Mouse (Mus musculus) hindbrain, embryonic 12.5 days (tissue): ENCODE measurements around the gene BC048403. TPM values are rescaled to one million over a fixed set of nuclear protein-coding genes. Genes with fewer than 3 reads are reported as not detected.
"Not testable (repeated sequence)": the region's sequence is repeated elsewhere in the genome, so short reads cannot be mapped to it uniquely, and the experiment has no call there.

Experiments
- ATAC-seq: fragments of 200-750 bp; cut with Nextera tagmentation; 2 replicates; pipeline ENCODE4 v1.8.0; 2017; ENCODE audit warnings: moderate TSS enrichment; ENCODE audit not compliant: low FRiP score
- H3K27ac ChIP-seq: fragments of 300-500 bp; sonication (generic); 2 replicates; pipeline ENCODE4 v1.5.1; 2016; ENCODE audit warnings: mild to moderate bottlenecking
- H3K27me3 ChIP-seq: fragments of 300-500 bp; sonication (generic); 2 replicates; pipeline ENCODE4 v1.6.1; 2016; ENCODE audit warnings: mild to moderate bottlenecking
- H3K36me3 ChIP-seq: fragments of 300-500 bp; sonication (generic); 2 replicates; pipeline ENCODE4 v1.6.1; 2016; ENCODE audit warnings: mild to moderate bottlenecking
- H3K4me1 ChIP-seq: fragments of 300-500 bp; sonication (generic); 2 replicates; pipeline ENCODE4 v1.6.1; 2016
- H3K4me2 ChIP-seq: fragments of 300-500 bp; sonication (generic); replicated peaks from 2 replicates; pipeline ENCODE4 v1.6.1; 2016; ENCODE audit warnings: mild to moderate bottlenecking
- H3K4me3 ChIP-seq: fragments of 300-500 bp; sonication (generic); 2 replicates; pipeline ENCODE4 v1.5.1; 2016; ENCODE audit warnings: mild to moderate bottlenecking
- H3K9ac ChIP-seq: fragments of 300-500 bp; sonication (generic); 2 replicates; pipeline ENCODE4 v1.6.1; 2016; ENCODE audit warnings: mild to moderate bottlenecking, moderate library complexity
- H3K9me3 ChIP-seq: fragments of 300-500 bp; sonication (generic); replicated peaks from 2 replicates; pipeline ENCODE4 v1.6.1; 2016; ENCODE audit warnings: mild to moderate bottlenecking
- WGBS: fragments of 180-500 bp; shearing (Covaris S2); methylation state at CpG from one replicate; pipeline ENCODE4 v1.1.7; 2016; 5-methylcytosine and 5-hydroxymethylcytosine counted together
- polyA plus RNA-seq: library from polyadenylated mRNA; unstranded; fragments of >200 nt; fragmentation: Nextera tagmentation; extraction: Ambion mirVana; gene quantifications from 2 replicates; pipeline ENCODE4 v1.2.1, GENCODE M21; 2016

Gene BC048403
- polyA plus RNA-seq, 1 experiment from 2014 or later: 2.4 TPM

DNA sequence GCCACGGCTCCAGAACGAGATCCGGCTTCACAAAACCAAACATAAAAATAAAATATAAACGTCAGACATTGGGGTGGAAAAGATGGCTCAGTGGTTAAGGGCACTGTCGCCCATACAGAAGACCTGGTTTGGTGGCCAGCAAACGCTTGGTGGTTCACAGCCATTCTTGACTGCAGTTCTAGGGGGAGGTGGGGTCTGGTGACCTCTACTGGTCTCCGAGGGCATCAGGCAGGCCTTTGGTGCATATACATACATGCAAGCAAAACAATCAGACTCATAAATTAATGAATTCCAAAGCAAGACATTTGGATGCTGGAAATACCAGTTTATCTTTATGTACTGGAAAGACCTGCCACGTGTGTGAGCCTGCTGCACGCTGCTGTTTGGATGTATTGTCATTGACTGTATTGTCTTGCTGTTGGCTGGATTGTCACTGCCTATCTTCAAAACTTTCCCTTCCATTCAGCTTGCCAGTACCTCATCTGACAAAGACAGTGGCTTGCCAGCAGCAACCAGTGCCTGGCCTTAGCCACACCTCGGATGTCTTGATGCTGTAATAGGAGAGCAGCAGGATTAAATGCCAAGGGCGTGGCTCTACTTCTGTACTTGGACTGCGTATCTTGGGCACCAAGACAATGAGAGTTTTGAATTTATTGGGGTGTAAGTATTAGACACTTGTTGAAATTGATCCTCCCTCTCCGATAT, 24.9 kb downstream of the BC048403 start:
- Histone ChIP-seq H3K4me2 (no peak overlapping the region), H3K4me1 (peaks cover 10% of the 10 kb centered on the region; the same call in 1 of the 2 replicates), H3K9me3 (no peaks in the 10 kb centered on the region), H3K27me3 (no peaks in the 10 kb centered on the region), H3K36me3 (no peaks in the 10 kb centered on the region), H3K4me3 (no peak overlapping the region), H3K9ac (no peak overlapping the region), H3K27ac (no peak overlapping the region)
- peak; percentile 66; the same call in 1 of the 2 replicates for ATAC-seq
- WGBS: 84% methylated on average over 13 of the region's 13 CpGs

DNA sequence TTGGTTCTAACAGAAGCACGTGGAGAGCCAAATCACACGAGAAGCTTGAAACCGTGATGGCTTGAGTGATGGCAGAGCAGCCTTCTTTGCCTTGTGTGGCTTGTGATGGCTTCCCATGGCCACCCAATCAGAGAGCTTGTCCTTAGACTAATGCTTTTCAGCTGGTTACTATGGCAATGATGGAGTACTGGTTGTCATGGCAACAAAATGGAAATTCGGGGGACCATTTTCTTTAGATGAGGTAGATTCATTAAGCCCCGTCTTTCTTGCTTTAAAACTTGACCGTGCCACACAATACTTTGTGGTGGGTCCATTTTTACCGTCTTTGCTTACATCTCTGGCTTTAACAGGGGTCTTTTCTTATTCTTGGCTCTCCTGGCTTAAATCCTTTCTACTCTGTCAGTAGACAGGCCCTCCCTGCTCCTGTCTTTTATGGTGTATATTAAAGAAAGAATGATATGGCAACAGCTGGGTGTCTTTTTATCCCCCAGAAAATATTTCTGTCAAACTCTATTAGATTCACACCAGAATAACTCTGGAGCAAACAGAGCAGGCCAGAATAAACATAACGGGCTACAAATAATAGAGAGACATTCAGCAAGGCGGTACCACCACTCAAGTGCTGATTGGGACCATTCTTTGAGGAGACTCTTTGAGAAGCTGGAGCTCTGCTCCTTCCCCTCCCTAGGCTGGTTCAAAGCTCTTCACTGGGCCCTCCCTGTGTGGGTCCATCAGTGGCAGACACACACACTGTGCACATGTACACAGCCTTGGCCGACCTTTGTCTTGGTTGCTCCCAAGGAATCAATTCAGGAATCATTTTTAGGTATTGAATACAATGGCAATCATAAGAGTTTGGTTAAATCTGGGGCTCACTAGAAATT, 25.7 kb downstream of the BC048403 start:
- H3K27me3 ChIP-seq: no peaks in the 10 kb centered on the region
- 50% methylated on average over 10 of the region's 10 CpGs for WGBS
- H3K4me3 ChIP-seq: no peak overlapping the region
- H3K9me3 ChIP-seq: no peaks in the 10 kb centered on the region
- peak; percentile 89 for ATAC-seq
- peaks cover 10% of the 10 kb centered on the region; the same call in 1 of the 2 replicates for H3K4me1 ChIP-seq
- no peak overlapping the region for H3K9ac ChIP-seq
- H3K36me3 ChIP-seq: no peaks in the 10 kb centered on the region
- H3K27ac ChIP-seq: peak overlapping the region; percentile 12; the same call in 1 of the 2 replicates
- H3K4me2 ChIP-seq: no peak overlapping the region

DNA sequence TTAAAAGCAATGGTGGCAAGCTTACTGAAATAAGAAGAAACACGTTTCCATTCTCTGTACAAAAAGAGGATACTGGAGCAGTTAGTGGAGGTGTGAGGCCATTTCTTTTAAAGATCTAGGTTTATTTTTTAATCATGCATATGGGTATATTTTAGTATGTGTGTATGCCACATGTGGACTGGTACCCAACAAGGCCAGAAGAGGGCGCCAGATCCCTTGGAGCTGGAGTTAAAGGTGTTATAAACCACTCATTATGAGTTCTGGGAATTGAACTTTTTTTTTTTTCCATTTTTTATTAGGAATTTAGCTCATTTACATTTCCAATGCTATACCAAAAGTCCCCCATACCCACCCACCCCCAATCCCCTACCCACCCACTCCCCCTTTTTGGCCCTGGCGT, 27.6 kb downstream of the BC048403 start:
- not testable (repeated sequence) for H3K4me2 ChIP-seq, H3K36me3 ChIP-seq, H3K4me3 ChIP-seq, H3K9me3 ChIP-seq, H3K9ac ChIP-seq, H3K27me3 ChIP-seq, ATAC-seq, H3K27ac ChIP-seq
- WGBS: 74% methylated on average over 3 of the region's 3 CpGs
- peaks cover 10% of the 10 kb centered on the region; the same call in 1 of the 2 replicates for H3K4me1 ChIP-seq

DNA sequence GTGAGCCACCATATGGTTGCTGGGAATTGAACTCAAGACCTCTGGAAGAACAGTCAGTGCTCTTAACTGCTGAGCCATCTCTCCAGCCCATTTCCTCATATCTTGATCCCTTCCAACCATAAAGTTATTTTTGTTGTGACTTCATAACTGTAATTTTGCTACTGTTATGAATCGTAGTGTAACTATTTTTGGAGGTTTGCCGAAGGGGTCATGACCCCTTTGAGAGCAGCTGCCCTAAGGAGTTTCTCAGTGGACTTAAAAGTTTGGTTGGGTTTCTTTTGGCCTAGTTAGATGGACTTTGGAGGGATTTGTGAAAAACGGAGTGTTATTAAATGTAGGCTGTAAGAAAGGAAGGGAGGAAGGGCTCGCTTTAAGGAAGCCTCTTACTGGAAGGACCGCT, 30.0 kb downstream of the BC048403 start:
- Histone ChIP-seq H3K9me3 (no peaks in the 10 kb centered on the region), H3K4me1 (peaks cover 10% of the 10 kb centered on the region; the same call in 1 of the 2 replicates), H3K4me3 (no peak overlapping the region), H3K36me3 (no peaks in the 10 kb centered on the region), H3K4me2 (no peak overlapping the region), H3K27ac (no peak overlapping the region), H3K9ac (no peak overlapping the region), H3K27me3 (no peaks in the 10 kb centered on the region)
- no peak for ATAC-seq
- 95% methylated on average over 5 of the region's 5 CpGs for WGBS

DNA sequence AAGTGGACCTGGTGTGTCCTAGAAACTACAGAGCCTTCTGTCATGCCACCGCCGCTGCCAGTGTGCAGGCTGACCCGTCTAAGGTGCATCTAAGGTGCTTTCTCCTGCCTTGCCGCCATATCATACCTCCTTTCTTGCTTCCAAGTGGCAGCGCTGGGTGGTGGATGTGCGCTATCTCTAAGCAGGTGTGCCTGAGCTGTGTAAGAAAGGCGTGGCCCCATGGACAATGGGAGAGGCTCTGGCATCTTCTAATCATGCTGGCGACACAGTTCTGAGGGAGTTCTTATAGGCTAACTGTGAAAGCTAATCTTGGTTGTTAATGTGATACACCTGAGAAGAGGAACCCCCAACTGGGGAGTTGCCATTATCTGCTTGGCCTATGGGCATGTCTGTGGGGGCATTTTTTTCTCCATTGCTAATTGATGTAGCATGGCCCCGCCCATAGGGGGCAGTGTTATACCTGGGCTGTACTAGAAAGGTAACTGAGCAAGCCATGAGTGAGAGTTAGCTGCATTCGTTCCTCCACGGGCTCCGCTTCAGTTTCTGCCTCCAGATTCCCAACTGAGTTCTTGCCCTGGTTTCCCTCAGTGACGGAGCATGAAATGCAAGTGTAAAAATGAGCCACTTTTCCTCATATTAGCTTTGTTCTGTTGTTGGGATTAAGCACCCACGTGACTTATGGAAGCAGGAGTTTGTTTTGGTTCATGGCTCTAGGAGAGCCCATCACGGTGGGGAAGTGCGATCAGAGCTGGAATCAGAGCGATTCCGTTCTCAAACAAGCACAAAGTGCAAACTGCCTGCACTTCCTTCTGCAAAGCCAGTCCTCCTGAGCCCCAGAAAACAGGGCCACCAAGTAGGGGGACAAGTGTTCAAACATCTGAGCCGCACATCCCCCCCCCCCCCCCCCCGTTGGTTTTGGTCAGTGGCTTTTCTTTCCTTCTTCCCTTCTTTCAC, 31.2 kb downstream of the BC048403 start:
- WGBS: 50% methylated on average over 20 of the region's 20 CpGs
- H3K36me3 ChIP-seq: no peaks in the 10 kb centered on the region
- H3K4me2 ChIP-seq: peak overlapping the region; percentile 19; the same call in 1 of the 2 replicates
- H3K4me1 ChIP-seq: no peaks in the 10 kb centered on the region
- H3K27ac ChIP-seq: no peak overlapping the region
- H3K27me3 ChIP-seq: no peaks in the 10 kb centered on the region
- H3K4me3 ChIP-seq: no peak overlapping the region
- H3K9ac ChIP-seq: no peak overlapping the region
- H3K9me3 ChIP-seq: no peaks in the 10 kb centered on the region
- ATAC-seq: no peak

DNA sequence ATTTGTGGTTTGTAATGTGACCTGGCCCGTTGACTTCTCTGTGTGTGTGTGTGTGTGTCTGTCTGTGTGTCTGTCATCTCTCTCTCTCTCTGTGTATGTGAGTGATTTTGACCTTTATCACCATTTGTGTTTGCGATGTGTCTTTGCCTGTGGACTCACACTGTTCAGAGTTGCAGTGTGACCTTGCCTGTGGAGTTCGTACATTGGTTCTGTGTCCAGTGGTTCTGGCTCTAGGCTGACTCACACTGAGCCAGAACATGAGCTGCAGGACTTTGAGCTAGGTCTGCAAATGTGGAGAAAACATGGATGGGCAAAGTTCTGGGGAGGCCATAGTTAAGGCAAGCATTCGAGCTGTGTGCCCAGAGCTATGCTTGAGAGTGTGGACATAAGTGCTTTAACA, 34.1 kb downstream of the BC048403 start:
- WGBS: 80% methylated on average over 4 of the region's 4 CpGs
- no peak overlapping the region for H3K27ac ChIP-seq
- no peak overlapping the region for H3K9ac ChIP-seq
- no peaks in the 10 kb centered on the region for H3K36me3 ChIP-seq
- no peaks in the 10 kb centered on the region for H3K9me3 ChIP-seq
- no peaks in the 10 kb centered on the region for H3K4me1 ChIP-seq
- H3K4me3 ChIP-seq: no peak overlapping the region
- H3K4me2 ChIP-seq: no peak overlapping the region
- H3K27me3 ChIP-seq: no peaks in the 10 kb centered on the region
- ATAC-seq: no peak

DNA sequence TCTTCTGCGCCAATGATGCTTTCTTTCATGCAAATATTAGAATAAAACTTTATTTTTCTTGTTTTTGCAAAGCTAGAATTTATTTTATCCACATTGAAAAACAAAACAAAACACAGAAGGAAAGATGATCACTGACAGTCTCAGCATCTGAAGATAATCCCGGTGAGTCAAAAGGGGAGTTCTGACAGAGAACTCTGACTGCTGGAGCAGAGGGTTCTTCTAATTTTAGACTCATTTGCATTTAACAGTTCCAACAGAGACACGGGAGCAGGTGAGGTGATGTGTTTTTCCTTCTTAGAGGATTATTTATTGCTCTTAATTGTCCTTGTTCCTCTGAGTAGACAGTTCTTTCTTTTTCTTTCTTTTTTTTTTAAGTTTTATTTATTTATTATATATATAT, 36.3 kb downstream of the BC048403 start:
- no peak overlapping the region for H3K9ac ChIP-seq
- no peaks in the 10 kb centered on the region for H3K9me3 ChIP-seq
- H3K4me1 ChIP-seq: no peaks in the 10 kb centered on the region
- no peak for ATAC-seq
- H3K4me2 ChIP-seq: no peak overlapping the region
- H3K36me3 ChIP-seq: no peaks in the 10 kb centered on the region
- no peaks in the 10 kb centered on the region for H3K27me3 ChIP-seq
- H3K27ac ChIP-seq: no peak overlapping the region
- H3K4me3 ChIP-seq: no peak overlapping the region
- 65% methylated on average over 3 of the region's 3 CpGs for WGBS

DNA sequence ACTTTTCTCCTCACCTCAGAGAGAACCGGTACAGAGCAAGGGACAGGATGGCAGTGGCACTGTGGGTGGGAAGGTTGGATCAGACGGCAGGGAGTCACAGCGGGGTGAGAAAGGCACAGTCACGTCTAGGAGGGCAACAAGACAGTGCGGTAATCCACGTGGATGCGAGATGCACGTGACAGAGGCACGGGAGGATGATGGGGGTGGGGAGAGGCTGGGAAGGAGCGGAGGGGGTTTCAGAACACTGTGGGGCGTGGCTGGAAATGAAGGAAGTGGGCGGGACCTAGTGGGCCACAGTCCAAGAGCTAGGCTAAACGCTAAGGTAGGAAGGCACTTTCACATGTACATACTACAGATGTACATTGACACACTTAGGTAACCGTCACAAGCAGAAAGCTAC, 41.4 kb downstream of the BC048403 start:
- H3K9ac ChIP-seq: no peak overlapping the region
- ATAC-seq: no peak
- 51% methylated on average over 14 of the region's 14 CpGs for WGBS
- H3K4me1 ChIP-seq: no peaks in the 10 kb centered on the region
- H3K36me3 ChIP-seq: peaks cover 39% of the 10 kb centered on the region
- H3K9me3 ChIP-seq: 0 out of 2 replicates have a peak, but pooled peaks cover 5% of the 10 kb centered on the region
- no peak overlapping the region for H3K4me2 ChIP-seq
- no peak overlapping the region for H3K4me3 ChIP-seq
- no peak overlapping the region for H3K27ac ChIP-seq
- no peaks in the 10 kb centered on the region for H3K27me3 ChIP-seq

DNA sequence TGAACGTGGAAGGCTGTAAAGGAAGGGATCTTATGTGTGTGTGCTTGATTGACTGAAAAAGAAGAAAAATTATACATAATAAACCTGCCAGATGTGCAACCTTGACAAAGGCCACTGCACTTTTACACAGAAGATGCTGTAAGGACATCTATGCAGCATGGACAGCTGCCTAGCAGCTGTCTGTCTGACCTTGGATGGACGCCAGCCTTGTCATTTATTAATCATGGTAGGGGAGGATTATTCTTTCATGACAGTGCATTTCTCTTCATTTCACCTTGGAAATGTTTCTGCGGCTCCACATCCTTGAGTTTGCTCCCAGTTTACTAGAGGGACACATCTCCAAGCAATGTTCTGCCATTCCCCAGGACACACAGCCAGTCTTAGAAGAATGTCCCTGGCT, 48.8 kb downstream of the BC048403 start:
- peaks cover 39% of the 10 kb centered on the region for H3K36me3 ChIP-seq
- WGBS: 88% methylated on average over 3 of the region's 3 CpGs
- H3K9ac ChIP-seq: no peak overlapping the region
- H3K4me3 ChIP-seq: no peak overlapping the region
- no peak overlapping the region for H3K27ac ChIP-seq
- no peak overlapping the region for H3K4me2 ChIP-seq
- 0 out of 2 replicates have a peak, but pooled peaks cover 5% of the 10 kb centered on the region for H3K9me3 ChIP-seq
- no peaks in the 10 kb centered on the region for H3K27me3 ChIP-seq
- H3K4me1 ChIP-seq: peaks cover 9% of the 10 kb centered on the region
- no peak for ATAC-seq

DNA sequence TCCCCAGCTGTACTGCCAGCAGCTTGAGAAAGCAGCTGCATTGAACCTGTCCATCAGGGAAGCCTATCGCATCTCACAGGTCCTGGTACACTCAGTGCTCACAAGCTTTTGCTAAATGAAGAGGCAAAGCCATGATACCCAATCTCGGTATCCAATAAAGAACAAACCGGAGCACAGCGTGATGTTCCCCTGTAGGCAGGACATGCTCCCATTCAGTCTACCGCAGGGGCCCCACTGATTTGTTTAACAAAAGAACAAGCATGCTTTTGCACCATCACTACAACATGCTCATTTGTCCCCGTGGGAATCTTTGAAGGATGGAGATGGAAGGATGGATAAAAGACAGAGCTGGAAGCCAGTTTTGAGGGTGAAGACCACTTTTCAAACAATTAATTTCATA, 50.3 kb downstream of the BC048403 start:
- Histone ChIP-seq H3K27me3 (no peaks in the 10 kb centered on the region), H3K27ac (peak overlapping the region; percentile 12; the same call in 1 of the 2 replicates), H3K4me2 (no peak overlapping the region), H3K9ac (no peak overlapping the region), H3K9me3 (no peaks in the 10 kb centered on the region), H3K36me3 (peaks cover 33% of the 10 kb centered on the region), H3K4me1 (peaks cover 9% of the 10 kb centered on the region), H3K4me3 (no peak overlapping the region)
- ATAC-seq: no peak
- 33% methylated on average over 6 of the region's 6 CpGs for WGBS

DNA sequence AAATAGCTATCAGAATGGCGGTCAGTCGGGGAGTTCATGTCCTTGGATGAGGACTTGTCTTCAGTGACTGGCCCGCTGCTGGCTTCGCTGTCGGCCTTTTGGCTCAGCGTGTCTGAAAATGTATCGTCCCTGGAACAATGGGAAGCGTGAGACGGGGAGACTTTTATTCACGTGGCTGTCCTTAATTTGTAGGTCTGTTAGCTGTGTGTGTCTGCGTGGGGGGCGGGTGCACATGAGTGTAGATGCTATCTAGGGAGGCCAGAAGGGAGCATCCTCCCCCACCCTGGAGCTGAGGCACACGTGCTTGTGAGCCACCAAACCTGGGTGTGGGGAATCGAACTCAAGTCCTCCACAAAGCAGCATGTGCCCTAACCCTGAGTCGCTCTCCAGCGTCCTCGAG, 52.9 kb downstream of the BC048403 start:
- WGBS: 79% methylated on average over 17 of the region's 17 CpGs
- no peak for ATAC-seq

More for the DNA sequence above, 52.9 kb downstream of the BC048403 start:
- H3K27me3 ChIP-seq: no peaks in the 10 kb centered on the region
- H3K4me2 ChIP-seq: no peak overlapping the region
- no peaks in the 10 kb centered on the region for H3K9me3 ChIP-seq
- peaks cover 29% of the 10 kb centered on the region for H3K36me3 ChIP-seq
- H3K4me1 ChIP-seq: peaks cover 9% of the 10 kb centered on the region
- no peak overlapping the region for H3K4me3 ChIP-seq
- 0 out of 2 replicates have a peak overlapping the region, but pooled peaks have one; percentile 7 for H3K27ac ChIP-seq
- H3K9ac ChIP-seq: no peak overlapping the region
